Mouse (Mus musculus) B cell, adult 2 months (primary cell): ENCODE measurements at regions not wholly inside any gene's neighbourhood (a gene's known extent, or its start where the extent isn't known, plus 50 kb on each side); places are given as distances from the start of the nearest gene placed in this dataset.

Experiments used
- DNase-seq, 2 experiments: peaks; one replicate each; pipeline ENCODE4 v3.0.0; 2022

- no peak for DNase-seq
These were observed 233.9 kb upstream of the Epha4 start for GRCm38 (mm10) chr1:77748483-77749465.

DNA sequence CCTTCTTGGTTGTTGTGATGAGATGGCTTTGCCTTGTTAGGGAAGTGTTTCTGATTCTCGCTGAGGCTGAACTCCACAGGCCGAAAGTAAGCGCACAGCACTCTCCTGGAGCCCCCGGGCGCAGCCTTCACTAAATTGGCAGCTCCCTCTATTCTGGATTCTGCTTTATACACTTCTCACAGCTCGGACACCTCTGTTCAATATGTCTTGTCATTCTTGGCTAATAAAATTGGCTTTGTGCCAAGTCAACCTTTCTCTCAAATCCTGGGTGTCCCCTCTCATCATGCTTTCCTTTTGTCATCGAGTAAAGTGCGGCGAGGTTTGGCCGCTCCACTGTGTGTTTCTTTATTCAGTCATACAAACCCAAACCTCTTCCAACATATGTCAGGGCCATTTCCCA lies 217.2 kb upstream of the Epha4 start:
- no peak for DNase-seq

DNA sequence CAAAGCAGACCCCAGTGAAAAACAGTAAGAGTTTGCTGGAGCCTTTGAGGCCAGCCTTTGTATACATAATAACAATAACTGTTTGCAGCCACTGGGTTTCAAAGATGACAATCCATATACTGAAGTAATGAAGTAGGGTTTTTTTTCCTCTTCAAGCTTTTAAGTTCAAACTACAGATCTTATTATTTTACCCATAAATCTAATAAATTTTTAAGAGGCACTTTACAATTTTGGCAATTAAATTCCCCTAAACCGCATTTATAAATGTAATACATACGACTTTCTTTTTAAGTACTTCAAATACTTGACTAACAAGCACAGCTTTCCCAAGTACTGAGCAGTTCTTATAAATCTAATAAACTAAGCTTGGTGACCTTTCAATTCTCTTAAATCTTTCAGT lies 212.7 kb upstream of the Epha4 start:
- DNase-seq, result no peak

DNA sequence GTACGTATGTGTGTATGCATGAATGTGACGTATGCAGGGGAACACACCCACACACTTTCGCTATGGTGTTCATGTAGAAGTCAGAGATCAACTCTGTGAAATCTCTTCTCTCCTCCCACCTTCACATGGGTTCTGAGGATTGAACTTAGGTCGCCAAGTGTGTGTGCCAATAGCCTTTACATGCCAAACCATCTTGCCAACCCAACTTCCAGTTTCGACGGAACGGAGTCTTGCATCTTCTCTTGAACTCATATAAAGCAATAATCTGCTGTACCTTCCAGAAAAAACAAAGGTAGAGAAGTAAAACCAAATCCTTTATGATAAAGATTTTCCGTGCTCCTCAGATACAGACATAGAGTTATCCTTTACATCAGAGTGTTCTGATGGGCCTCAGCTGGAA lies 208.4 kb upstream of the Epha4 start:
- no peak for DNase-seq

GRCm38 (mm10) chr1:77720859-77721258 lies 206.0 kb upstream of the Epha4 start:
- no peak for DNase-seq

DNA sequence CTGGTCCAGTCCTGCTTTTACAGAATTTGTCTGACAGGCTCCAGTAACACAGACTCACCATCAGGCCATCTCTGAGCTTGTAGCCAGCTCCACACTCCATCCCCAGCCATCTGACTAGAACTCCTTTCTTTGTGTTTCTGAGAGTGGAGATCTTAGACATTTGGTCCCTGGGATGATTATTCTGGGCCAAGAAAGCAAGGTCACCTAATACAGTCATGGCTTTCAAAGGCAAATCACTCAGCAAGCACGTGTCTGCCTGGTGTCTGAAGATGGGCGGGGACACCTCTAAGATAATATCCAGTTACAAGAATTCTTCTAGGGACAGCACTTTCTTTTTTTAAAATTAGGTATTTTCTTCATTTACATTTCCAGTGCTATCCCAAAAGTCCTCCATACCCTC lies 198.1 kb upstream of the Epha4 start:
- DNase-seq, result no peak

DNA sequence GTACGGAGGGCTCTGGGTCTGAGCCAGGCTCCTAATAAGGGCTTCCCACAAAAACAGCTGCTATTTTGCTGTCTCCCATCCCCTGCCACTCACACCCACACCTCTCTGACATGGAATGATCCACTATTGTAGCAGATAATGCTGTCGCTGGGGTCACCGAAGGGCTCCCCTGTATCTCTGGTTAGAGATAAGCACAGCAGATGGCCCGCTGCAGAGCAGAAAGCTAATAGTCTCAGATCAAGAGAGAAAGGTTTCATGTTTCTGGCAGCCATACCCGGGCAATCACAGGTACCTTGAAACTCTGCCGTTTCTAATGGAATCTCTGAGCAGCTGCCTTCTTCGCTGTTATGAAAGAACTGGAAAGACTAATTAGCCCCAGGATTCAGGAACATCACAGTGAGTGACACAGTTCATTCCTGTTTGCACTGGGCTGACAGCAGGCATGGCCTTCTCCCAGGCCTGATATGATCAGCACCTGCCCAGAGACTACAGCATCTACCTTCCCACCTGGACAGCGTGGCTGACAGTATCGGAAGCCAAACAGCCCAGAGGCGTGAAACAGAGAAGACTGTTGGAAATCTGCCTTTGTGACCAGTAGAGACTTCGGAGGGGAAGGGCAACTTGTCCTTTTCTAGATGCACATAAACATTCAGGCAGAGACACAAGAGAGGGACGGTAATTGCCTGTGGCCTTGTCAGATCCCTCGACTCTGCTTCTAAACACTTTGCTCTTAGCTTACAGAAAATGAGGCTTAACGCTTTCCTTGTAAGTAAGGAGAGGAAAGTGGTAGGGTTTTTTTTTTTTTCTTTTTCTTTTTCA lies 193.5 kb upstream of the Epha4 start:
- DNase-seq, result no peak

DNA sequence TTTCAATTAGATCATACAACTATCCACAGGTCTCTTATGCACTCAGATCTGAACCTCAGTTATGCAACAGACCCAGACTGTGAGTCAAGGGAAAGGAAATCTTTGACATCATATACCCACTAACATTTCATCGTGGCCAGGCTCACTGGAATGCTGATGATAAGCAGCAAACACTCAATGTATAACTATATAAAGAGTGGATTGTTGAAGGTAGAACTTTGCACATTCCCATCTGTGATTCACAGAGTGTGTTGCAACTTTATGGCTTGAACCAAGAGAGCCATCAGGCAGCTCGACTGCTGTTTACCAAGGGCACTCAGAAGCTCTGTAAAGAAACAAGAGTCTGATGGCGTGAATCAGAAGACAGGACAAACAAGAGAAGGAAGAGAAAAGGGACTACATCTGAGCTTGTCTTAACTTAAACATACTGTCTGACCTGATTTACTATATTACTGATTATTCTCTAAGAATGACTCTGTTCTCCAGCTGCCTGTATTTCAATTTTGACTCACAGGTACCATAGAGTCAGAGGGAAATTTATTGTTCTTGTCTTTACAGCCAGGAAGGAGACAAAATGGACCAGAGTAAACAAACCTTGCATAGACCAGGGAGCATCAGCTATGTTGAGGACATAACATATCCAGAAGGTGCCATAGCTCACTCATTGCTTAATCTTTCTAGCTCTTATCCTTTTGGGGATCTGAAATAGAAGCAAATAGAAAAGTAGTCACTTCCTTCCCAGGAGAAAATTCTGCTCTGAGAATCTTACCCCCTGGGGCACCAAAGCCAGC lies 180.5 kb upstream of the Epha4 start:
- no peak for DNase-seq

DNA sequence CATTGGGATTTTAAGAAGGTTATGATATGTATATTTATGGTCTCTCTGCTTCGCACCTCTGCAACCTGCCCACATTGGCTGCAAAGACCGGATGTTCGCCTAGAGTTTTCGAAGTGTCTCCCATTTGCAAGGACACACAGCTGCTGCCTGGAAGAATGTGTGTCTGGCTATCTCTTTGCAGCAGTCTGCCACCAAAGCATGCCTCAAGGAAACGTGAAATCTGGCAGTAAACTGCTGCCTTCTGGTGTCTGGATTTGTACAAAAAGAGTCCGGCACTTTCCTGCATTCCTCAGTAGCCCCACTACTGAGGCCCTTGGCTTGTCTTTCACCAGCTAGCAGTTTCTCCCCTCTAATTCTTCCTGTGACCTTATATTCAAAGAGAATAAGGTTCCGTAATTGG lies 148.5 kb upstream of the Epha4 start:
- DNase-seq, result no peak

- no peak for DNase-seq
These were observed 145.5 kb upstream of the Epha4 start for GRCm38 (mm10) chr1:77660436-77660835.

DNA sequence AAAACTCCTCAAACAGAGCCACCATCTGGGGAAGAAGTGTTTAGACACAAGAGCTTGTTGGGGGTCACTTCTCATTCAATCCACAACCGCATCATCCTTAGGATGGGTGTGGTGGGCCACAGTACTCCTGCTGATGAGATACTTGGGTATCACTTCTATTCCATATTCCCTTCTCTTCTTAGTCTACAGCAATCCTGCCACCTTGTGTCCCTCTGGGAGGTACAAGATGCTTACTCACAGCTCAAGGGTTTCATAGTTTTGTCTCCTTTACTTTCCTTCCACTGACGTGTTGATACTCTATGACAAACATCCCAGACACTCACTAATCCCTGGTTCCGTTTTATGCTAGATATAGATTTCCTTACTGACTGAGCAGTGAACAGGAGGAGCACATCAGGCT lies 122.1 kb upstream of the Epha4 start:
- no peak for DNase-seq

GRCm38 (mm10) chr1:77629496-77630281 lies 114.8 kb upstream of the Epha4 start:
- no peak for DNase-seq

DNA sequence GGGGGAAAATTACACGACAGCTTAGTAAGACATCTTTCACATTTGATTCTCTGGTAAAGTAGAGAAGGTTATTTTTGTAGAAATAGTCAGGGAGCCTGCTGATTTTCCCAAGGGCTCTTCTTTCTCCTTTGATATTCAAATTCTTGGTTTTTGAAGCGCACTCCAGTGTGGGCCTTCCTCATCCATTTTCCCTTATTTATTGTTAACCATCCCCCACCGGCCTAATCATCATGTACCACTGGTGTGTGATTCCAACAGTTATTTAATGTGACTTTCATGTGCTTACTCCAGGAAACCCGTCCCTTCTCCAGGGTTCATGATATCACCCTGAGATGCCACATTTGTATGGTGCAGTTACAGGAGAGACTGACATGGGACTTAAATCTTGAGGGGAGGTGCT lies 114.0 kb upstream of the Epha4 start:
- DNase-seq, result no peak

GRCm38 (mm10) chr1:77617490-77617889 lies 102.6 kb upstream of the Epha4 start:
- DNase-seq, result no peak

DNA sequence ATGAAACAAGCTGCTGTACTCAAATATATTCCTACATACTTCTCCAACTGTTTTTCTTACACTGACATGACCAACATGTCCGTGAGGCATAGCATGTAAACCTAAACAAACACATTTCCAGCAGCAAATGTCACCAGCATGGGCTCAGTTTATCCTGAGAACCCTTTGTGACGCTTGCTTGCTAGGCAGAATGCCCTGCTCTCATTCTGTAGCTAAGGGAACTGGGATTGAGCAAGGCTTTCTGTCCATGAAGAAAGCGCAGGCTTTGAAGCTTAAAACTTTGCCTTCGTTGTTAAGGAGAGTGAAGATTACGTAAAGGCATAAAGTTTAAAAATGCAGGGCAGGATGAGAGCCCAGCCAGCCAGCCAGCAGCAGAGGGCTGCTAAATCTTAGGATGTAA lies 85.6 kb upstream of the Epha4 start:
- DNase-seq, result no peak

GRCm38 (mm10) chr1:77592649-77593048 lies 77.8 kb upstream of the Epha4 start:
- no peak for DNase-seq

- no peak for DNase-seq
These were observed 77.4 kb upstream of the Epha4 start for GRCm38 (mm10) chr1:77592248-77592647.

GRCm38 (mm10) chr1:77589423-77589822 lies 74.5 kb upstream of the Epha4 start:
- DNase-seq, result no peak

- no peak for DNase-seq
These were observed 70.6 kb upstream of the Epha4 start for GRCm38 (mm10) chr1:77585520-77585919.

DNA sequence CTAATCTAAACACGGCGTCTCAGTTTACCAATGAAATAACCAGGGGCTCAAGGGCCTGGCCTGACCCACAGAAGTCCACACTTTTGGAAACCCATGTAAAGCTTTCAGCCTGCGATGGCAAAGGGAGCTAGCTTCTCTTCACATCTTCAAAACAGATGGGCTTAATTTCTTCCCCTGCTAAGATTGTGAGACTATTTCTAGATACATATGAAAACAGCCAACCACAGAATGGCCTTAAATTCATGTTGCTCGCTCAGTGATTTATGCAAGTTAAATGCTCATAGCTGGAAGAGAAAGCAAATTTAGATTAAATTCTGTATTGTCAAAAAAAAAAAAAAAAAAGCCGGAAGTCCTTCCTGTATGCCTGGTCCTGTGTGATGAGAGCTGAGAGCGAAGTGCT lies 53.2 kb upstream of the Epha4 start:
- no peak for DNase-seq

GRCm38 (mm10) chr1:77567657-77568056 lies 52.8 kb upstream of the Epha4 start:
- no peak for DNase-seq
